Mouse (Mus musculus) kidney, adult 2 months (tissue): ENCODE data around the gene Wwc1. TPM values are rescaled to one million over a fixed set of nuclear protein-coding genes. Genes with fewer than 3 reads are reported as not detected.

ENCODE experiments used
- DNase-seq: peaks from one replicate; pipeline ENCODE4 v3.0.0; 2021
- H3K27ac ChIP-seq: fragments of 200-500 bp; 2 replicates; pipeline ENCODE4 v1.5.1; 2012; ENCODE audit warnings: low read depth, low read length, control low read depth, inconsistent platforms; ENCODE audit not compliant: insufficient read depth
- H3K27me3 ChIP-seq: fragments of 200-500 bp; replicated peaks from 2 replicates; pipeline ENCODE4 v1.6.1; 2012; ENCODE audit warnings: mild to moderate bottlenecking, moderate library complexity, low read length, inconsistent platforms; ENCODE audit not compliant: control insufficient read depth, insufficient read depth
- H3K36me3 ChIP-seq: fragments of 200-500 bp; 2 replicates; pipeline ENCODE4 v1.6.1; 2012; ENCODE audit warnings: mild to moderate bottlenecking, moderate library complexity, low read length, inconsistent platforms; ENCODE audit not compliant: control insufficient read depth, insufficient read depth
- H3K4me1 ChIP-seq: fragments of 200-500 bp; 2 replicates; pipeline ENCODE4 v1.6.1; 2011; ENCODE audit warnings: low read length; ENCODE audit not compliant: control insufficient read depth, insufficient read depth
- H3K4me3 ChIP-seq: fragments of 200-500 bp; 2 replicates; pipeline ENCODE4 v1.5.1; 2011; ENCODE audit warnings: mild to moderate bottlenecking, low read depth, low read length, control low read depth; ENCODE audit not compliant: insufficient read depth
- CTCF ChIP-seq: fragments of 200-500 bp; conservative IDR thresholded peaks from 2 replicates; pipeline ENCODE4 v1.5.1; 2011; ENCODE audit warnings: low read depth, mild to moderate bottlenecking, control low read depth, low read length, moderate library complexity, mixed read lengths; ENCODE audit not compliant: insufficient read depth, insufficient read length
- POLR2A ChIP-seq: fragments of 200-500 bp; IDR thresholded peaks from one replicate; pipeline ENCODE4 v1.6.1; 2011; ENCODE audit warnings: low read depth, low read length, control low read depth
- WGBS: fragments of 180-500 bp; shearing (Covaris S2); methylation state at CpG from one replicate; pipeline ENCODE4 v1.1.7; 2018; 5-methylcytosine and 5-hydroxymethylcytosine counted together
- polyA plus RNA-seq: library from polyadenylated mRNA; depleted of rRNA; stranded (reverse); fragments of >200 nt; gene quantifications from 2 replicates; pipeline ENCODE4 v1.2.3, GENCODE M21; 2012

Gene Wwc1
- polyA plus RNA-seq, 1 experiment: 91.9 TPM

DNA sequence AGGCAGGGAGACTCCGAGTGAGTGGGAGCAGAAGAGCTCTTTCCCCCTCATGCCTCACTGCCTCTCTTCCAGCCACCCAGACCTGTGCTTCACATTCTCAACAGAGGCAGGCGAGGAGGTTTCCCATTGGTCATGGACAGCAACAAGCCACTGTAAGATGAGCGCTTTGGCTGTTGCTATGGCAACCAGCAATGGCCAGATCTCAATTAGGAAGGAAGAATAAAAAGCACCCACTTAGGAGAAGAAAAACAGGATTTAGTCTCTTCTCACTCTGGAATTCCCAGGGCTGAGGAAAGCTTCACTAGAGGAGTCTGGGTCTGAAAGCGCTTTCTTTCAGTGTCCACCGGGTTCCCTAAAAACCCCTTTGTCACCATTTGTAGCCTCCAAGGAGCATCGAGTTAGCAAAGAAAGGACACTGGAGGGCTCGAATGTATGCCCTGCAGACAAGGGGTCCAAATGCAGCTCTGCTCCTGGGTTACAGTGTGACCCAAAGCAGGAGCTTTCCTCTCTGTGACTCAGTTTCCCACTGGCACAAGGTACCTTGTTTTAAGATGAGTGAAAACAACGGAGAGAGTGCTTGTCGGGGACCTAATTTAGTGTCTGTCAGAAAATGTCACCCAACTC, 115.2 kb downstream of the Wwc1 start:
- no peak for TF ChIP-seq POLR2A
- TF ChIP-seq CTCF: no peak
- 41% methylated on average over 9 of the region's 9 CpGs for WGBS
- Histone ChIP-seq H3K36me3 (no peaks in the 10 kb centered on the region; the same call in 1 of the 2 replicates), H3K4me1 (no peaks in the 10 kb centered on the region), H3K27me3 (no peaks in the 10 kb centered on the region), H3K4me3 (no peak overlapping the region), H3K27ac (no peak overlapping the region)
- DNase-seq: no peak

- Histone ChIP-seq H3K27me3 (no peaks in the 10 kb centered on the region), H3K4me3 (no peak overlapping the region), H3K36me3 (peaks cover 1% of the 10 kb centered on the region; the same call in 1 of the 2 replicates), H3K4me1 (no peaks in the 10 kb centered on the region), H3K27ac (no peak overlapping the region)
- DNase-seq: no peak
- no peak for TF ChIP-seq POLR2A
- no peak for TF ChIP-seq CTCF
- WGBS: 89% methylated on average over 5 of the region's 5 CpGs
Measured at GRCm38 (mm10) chr11:35863653-35864052, 116.7 kb downstream of the Wwc1 start.

- no peak for DNase-seq
- TF ChIP-seq CTCF (no peak), POLR2A (no peak)
- 0 out of 2 replicates have a peak, but pooled peaks cover 1% of the 10 kb centered on the region for H3K36me3 ChIP-seq
- WGBS: 77% methylated on average over 12 of the region's 12 CpGs
- no peaks in the 10 kb centered on the region for H3K27me3 ChIP-seq
- H3K4me1 ChIP-seq: no peaks in the 10 kb centered on the region
- H3K4me3 ChIP-seq: no peak overlapping the region
- no peak overlapping the region for H3K27ac ChIP-seq
Measured at GRCm38 (mm10) chr11:35857395-35858067, 122.8 kb downstream of the Wwc1 start.

GRCm38 (mm10) chr11:35856359-35857040, 123.8 kb downstream of the Wwc1 start:
- DNase-seq: no peak
- peaks cover 3% of the 10 kb centered on the region; the same call in 1 of the 2 replicates for H3K36me3 ChIP-seq
- TF ChIP-seq POLR2A (no peak), CTCF (no peak)
- 62% methylated on average over 11 of the region's 11 CpGs for WGBS
- no peak overlapping the region for H3K27ac ChIP-seq
- H3K4me3 ChIP-seq: no peak overlapping the region
- no peaks in the 10 kb centered on the region for H3K4me1 ChIP-seq
- H3K27me3 ChIP-seq: no peaks in the 10 kb centered on the region

GRCm38 (mm10) chr11:35855567-35855966, 124.8 kb downstream of the Wwc1 start:
- Histone ChIP-seq H3K36me3 (peaks cover 3% of the 10 kb centered on the region; the same call in 1 of the 2 replicates), H3K4me3 (no peak overlapping the region), H3K27me3 (no peaks in the 10 kb centered on the region), H3K4me1 (no peaks in the 10 kb centered on the region), H3K27ac (no peak overlapping the region)
- TF ChIP-seq POLR2A: no peak
- no peak for TF ChIP-seq CTCF
- DNase-seq: no peak
- 88% methylated on average over 7 of the region's 9 CpGs for WGBS

DNA sequence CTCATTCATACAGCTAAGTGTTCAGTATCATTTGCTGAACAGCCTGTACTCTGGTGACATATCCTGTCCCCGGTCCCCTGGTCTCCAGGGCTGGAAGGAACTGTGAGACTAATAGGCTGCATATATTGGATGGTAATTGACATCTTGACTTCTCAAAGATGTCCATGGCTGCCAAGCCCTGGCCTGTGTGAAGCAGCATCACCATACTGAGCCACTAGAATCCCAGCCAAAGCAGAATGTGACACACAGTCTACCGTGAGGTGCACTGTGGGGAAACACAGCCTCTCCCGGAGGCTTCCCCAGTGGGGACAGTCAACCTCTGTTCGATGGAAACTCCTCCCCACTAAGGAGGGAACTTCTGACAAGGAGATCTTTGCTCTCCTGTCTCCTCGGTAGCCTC, 125.4 kb downstream of the Wwc1 start:
- Histone ChIP-seq H3K4me3 (no peak overlapping the region), H3K27me3 (no peaks in the 10 kb centered on the region), H3K4me1 (no peaks in the 10 kb centered on the region), H3K36me3 (peaks cover 5% of the 10 kb centered on the region; the same call in 1 of the 2 replicates), H3K27ac (no peak overlapping the region)
- no peak for TF ChIP-seq POLR2A
- no peak for TF ChIP-seq CTCF
- no peak for DNase-seq
- WGBS: 87% methylated on average over 5 of the region's 5 CpGs

DNA sequence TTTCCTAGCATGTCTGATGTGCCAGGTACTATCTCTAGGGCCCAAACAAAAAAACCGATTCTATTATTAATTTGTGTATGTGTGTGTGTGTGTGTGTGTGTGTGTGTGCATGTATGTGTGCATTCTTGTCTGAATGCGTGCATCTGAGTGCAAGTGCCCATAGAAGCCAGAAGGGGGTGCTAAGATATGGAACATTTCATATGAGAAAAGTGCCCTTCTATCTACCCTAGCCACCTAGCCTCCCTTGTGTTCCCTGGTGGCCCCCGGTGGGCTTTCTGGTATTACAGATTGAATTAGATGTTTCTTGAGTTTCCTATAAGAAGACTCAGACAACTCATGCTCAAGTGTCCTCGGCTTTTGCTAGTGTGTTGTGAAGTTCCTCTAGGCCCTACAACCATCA, 126.7 kb downstream of the Wwc1 start:
- WGBS: 95% methylated on average over 4 of the region's 4 CpGs
- Histone ChIP-seq H3K36me3 (peaks cover 3% of the 10 kb centered on the region; the same call in 1 of the 2 replicates), H3K4me3 (no peak overlapping the region), H3K4me1 (no peaks in the 10 kb centered on the region), H3K27ac (no peak overlapping the region), H3K27me3 (no peaks in the 10 kb centered on the region)
- no peak for DNase-seq
- TF ChIP-seq CTCF (no peak), POLR2A (no peak)
